Mouse (Mus musculus) mature B cell (primary cell): ENCODE data around the gene Hmgcr.
"Not testable (repeated sequence)": the region's sequence is repeated elsewhere in the genome, so short reads cannot be mapped to it uniquely, and the experiment has no call there.

Source experiments
- in situ Hi-C: fragments of 300-500 bp; cut with MboI; formaldehyde crosslinking; loops from 2 replicates; pipeline ENCODE4 v1.14.3; 2019

The Hmgcr gene

DNA sequence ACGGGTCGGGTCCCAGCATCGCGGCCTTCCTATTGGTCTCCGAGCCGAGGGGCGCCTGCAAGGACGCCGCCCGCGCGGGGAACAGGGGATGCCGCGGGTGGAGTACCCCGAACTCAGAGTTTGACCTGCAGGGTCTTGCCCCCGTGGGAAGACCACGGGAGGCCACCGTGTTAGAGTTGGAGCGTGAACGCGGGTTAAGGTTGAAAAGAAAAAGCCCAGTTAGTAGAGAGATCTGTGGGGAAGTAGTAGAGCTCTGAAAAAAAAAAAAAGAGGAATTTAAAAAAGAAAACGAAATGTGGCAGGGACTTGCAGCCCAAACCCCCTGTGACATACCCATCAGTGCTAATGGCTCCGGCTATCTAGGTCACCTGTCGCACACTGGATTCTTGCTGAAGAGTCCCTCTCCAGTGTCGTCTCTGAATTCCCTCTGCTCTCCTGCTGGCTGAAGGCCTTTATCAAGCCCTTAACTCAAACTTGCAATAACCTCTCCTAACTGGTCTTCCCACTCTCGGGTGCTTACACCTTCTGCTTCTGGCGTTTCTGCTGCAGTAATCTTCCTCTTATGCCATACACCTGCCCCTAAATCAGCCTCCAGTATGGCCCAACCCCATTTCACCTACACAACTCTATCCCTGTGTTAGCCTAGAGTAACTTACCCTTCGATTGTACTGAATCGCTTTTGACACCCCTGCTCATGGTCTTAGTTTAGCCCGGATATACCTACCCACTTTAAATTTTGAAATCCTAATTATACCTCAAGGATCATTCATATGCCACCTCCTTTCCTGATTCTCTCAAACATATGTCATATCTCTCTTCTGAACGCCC, 556 bp upstream of the Hmgcr start:
- in situ Hi-C loops: no loop called here

DNA sequence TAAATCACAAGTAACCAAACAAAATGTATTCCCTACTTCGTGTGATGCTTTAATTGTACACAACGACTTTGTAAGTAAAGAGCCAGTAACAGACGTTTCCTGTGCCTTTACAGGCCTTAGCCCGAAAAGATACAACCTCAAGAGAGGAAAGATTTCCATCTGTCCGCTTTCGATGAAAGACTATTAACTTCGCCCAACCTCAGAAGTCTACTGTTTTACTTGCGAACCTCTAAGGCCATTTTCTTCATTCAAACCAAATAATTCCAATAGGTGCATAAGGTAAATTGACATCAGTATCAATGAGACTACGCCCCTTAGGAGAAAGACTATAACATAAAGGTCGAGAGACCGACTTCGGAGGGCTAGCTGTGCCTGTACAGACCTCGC, 724 bp downstream of the Hmgcr start:
- in situ Hi-C loops: no loop called here

GRCm38 (mm10) chr13:96664419-96664974, 6.2 kb downstream of the Hmgcr start:
- in situ Hi-C loops: no loop called here

DNA sequence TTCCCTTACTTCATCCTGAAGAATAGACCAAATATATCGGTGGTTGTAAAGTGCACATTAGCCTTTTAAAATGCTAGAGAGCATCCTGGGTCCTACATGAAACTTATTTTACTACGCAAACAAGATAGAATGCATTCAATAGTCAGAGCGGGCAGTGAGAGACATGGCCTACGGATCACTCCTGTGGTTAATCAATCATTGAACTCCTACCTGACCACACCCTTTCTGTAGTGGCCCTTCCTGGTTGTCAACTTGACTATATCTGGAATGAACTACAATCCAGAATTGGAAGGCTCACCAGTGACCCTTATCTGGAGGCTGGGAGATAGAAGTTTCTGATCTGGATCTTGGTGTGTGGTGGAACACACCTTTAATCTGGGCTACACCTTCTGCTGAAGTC, 7.6 kb downstream of the Hmgcr start:
- in situ Hi-C loops: not testable (repeated sequence)

DNA sequence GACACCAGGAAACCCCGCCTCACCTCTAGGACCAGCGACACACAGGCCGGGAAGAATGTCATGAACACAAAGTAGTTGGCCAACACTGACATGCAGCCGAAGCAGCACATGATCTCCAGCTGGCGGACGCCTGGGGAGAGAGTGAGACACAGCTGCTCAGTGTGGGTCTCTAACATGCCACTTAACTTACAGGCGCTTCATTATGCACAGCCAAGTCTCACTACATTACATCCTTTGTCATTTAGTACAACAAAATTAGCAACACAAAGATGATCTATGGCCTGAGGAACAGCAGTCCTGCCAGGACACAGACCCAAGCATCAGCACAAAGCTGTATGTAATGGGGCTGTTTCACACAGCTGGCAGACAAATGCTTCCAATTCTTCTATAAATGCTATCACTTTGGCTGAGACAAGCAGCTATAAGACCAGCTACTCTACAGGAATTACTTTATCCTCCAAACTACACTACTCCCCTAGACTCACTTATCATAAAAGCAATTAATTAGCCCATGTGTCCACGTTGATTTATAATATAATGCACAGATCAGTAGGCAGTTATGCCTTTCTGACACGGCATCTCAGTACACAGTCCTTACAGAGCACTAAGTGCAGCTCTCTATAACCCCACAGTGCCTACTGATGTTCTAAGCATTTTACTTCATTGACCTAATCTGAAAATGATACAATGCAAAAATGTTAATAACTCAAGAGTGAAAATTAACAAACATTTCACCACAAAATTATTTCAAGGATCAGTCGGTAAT, 10.5 kb downstream of the Hmgcr start:
- in situ Hi-C loops: no loop called here

- in situ Hi-C loops: no loop called here
Measured at GRCm38 (mm10) chr13:96658936-96659335, 11.8 kb downstream of the Hmgcr start.

DNA sequence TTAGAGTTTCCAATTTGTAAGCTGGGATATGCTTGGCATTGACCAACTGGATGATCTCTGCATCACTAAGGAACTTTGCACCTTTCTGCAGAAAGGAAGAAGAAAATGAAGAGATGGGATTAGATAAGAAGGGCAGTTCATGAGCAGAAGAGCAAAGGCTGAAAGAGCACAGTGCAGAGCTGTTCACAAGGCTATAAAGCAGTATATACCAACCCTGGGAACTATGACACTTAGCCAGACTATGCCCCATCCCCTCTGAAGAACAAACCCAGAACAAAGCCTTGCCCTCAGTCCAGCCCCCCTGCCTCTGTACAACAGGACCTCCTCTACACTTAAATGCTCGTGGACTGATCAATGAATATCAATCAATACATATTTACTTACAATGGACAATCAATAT, 14.1 kb downstream of the Hmgcr start:
- in situ Hi-C loops: no loop called here

DNA sequence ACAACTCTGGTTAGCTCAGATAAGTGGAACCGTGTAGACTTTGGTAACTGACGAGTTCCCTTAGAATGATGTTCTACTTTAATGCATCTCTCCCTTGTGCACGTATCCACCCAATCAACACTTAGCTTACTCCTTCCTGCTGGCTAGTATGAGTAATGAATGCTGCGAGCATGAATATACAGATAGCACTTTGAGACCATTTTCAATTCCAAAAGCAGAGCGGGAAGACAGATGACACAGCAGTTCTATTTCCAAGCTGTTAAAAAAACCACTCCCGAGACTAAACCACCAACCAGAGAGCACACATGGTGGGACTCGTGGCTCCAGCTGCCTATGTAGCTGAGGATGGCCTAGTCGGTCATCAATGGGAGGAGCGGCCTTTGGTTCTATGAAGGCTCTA, 17.7 kb downstream of the Hmgcr start:
- in situ Hi-C loops: no loop called here

GRCm38 (mm10) chr13:96645822-96646221, 24.9 kb downstream of the Hmgcr start:
- in situ Hi-C loops: no loop called here

DNA sequence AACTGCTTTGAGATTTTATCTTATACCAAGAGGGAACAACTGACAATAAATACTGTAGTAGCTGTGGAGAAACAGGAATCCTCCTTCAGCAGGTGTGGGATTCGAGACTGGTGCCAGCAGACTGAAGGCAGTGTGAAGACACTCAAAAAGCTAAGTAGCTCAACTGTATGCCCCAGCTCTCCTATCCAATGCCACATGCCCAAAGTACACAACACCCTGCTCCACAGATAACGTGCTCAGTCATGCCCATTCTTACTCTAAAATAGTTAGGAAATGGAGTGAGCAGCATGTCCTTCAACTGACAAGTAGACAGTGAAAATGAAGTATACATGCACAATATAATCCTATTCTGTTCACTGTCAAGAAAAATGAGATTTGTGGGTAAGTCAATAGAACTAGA, 26.6 kb downstream of the Hmgcr start:
- in situ Hi-C loops: no loop called here

- in situ Hi-C loops: no loop called here
Measured at GRCm38 (mm10) chr13:96630396-96630795, 40.3 kb downstream of the Hmgcr start.

- in situ Hi-C loops: no loop called here
Measured at GRCm38 (mm10) chr13:96620891-96621290, 49.8 kb downstream of the Hmgcr start.

- in situ Hi-C loops: no loop called here
Measured at GRCm38 (mm10) chr13:96614615-96615014, 56.1 kb downstream of the Hmgcr start.

DNA sequence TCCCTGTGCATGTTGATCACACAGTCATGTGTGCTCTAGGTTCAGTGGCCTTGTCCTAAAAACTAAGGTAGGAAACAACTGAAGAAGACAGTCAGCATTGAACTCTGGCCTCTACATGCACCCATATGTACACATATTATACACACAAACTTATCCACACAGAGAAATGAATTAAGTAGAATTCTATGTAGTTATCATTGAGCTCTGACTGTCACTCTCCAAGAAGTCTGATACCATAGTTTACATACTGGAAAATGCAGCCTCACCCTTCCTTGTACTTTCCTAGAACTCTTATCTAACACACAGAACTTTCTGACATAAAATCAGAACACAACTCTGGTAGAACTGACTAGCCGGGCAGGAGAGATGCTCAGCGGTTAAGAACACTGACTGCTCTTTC, 66.5 kb downstream of the Hmgcr start:
- in situ Hi-C loops: no loop called here

DNA sequence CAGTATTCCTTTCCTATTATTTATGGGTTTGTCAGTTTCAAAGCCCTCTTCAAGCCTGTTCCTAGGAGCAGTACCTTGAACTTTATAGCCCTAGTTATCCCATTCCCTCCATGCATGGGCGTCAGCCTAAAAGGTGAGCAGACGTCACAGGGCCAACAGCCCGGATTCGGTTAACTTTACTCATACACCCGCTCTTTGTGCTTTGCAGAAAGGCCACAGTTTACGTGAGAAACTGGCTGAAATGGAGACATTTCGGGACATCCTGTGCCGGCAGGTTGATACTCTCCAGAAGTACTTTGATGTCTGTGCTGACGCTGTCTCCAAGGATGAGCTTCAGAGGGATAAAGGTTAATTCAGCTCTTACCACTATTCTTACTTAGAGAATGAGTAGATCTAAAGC, 71.6 kb downstream of the Hmgcr start:
- in situ Hi-C loops: no loop called here
